Mouse (Mus musculus) spleen, adult 2 months (tissue): ENCODE results near the gene Slc35b2.

Experiments
- CTCF ChIP-seq: fragments of 200-500 bp; IDR thresholded peaks from 2 replicates; pipeline ENCODE4 v1.5.1; 2011; ENCODE audit warnings: mild to moderate bottlenecking, inconsistent platforms; ENCODE audit not compliant: insufficient read depth, insufficient read length, insufficient replicate concordance; ENCODE audit errors: extremely low read depth
- POLR2A ChIP-seq: fragments of 200-500 bp; IDR thresholded peaks from 2 replicates; pipeline ENCODE4 v1.6.1; 2011; ENCODE audit warnings: low read depth, low read length, inconsistent platforms

DNA sequence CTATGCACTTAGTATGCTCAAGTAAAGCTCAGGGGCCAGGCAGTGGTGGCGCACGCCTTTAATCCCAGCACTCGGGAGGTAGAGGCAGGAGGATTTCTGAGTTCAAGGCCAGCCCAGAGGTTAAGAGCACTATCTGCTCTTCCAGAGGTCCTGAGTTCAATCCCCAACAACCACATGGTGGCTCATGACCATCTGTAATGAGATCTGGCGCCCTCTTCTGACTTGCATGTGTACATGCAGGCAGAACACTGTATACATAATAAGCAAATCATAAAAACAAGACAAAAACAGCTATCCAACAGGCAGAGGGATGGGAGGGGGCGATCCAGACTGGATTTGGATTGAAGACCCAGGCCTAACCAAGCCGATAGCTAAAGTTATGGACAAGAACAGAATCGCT is 15.2 kb downstream of the Slc35b2 start:
- TF ChIP-seq POLR2A, result no peak
- no peak for TF ChIP-seq CTCF
